Mouse (Mus musculus): ENCODE results near the gene Qser1. TPM values are rescaled to one million over a fixed set of nuclear protein-coding genes. Genes with fewer than 3 reads are reported as not detected.

The Qser1 gene
- polyA plus RNA-seq, 1 experiment from 2014 or later, result 7.2 TPM

DNA sequence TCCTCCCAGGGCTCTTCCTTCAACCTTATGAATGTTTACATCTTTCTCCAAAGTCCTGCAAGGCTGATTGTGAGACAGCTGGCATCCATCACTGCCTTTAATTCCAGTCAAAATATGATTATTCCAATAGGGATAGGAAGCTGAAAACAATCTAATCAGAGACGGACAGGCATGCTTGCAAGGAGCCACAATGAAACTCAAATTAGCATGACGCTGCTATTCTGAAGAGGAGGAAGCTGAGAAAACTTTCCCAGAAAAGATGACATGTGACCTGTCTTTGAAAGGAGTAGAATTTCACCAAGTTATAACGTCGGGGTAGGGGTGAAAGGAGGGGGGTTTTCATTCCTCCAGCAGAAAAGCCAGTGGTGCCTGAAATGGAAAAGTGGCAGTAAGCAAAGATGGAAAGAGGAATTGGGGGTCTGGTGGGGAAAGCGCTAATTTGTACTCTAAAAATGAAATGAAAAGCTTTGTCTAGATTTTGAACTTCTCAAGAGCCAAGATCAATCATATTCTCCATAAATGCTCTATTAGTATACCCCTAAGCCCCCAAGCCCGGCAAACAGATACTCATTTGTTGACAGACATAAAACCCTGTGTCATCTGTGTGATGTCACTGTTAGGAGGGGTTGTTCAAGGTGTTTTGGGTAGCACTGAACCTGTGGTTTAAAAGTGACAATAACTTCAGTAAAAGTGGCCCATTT lies 105.7 kb downstream of the Qser1 start:
- no peak for ATAC-seq (ENCODE audit: insufficient read depth, low FRiP score)
- no peaks in the 10 kb centered on the region for H3K27me3 ChIP-seq (ENCODE audit: control insufficient read depth, insufficient read depth, low read length)
- H3K4me1 ChIP-seq (ENCODE audit: control insufficient read depth, insufficient read depth, low read length), result peaks cover 13% of the 10 kb centered on the region; the same call in 1 of the 2 replicates
- no peaks in the 10 kb centered on the region for H3K36me3 ChIP-seq (ENCODE audit: control insufficient read depth, insufficient read depth, low read length)
- H3K27ac ChIP-seq (ENCODE audit: low read length), result no peak overlapping the region
- H3K9me3 ChIP-seq (replicated peaks; ENCODE audit: control insufficient read depth, low read length), result no peaks in the 10 kb centered on the region
- peak overlapping the region; percentile 74 for H3K4me2 ChIP-seq (ENCODE audit: low read depth, low read length)
- WGBS, result 24% methylated on average over 6 of the region's 6 CpGs
- H3K9ac ChIP-seq (ENCODE audit: low read length), result no peak overlapping the region
- H3K4me3 ChIP-seq (replicated peaks; ENCODE audit: low read length), result peak overlapping the region; percentile 72

DNA sequence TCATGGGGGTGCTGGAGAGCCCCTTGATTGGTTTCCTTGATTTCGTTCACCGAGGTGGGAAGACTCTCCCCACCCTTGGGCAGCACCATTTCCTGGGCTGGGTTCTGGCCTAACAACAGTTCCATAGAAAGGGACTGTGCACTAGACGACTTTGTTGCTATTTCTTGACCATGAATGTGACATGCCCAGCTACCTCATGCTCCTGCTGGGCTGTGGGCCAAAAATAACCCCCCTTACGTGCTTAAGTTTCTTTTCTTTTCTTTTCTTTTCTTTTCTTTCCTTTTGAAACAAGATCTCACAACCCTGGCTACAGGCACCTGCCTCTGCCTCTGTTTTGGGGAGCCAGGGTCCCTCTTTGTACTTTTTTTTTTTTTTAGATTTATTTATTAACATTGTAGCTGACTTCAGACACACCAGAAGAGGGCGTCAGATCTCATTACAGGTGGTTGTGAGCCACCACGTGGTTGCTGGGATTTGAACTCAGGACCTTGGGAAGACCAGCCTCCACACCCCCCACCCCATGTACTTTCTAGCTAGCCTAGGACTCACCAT lies 106.7 kb downstream of the Qser1 start:
- ATAC-seq (ENCODE audit: insufficient read depth, low FRiP score), result no peak
- H3K27me3 ChIP-seq (ENCODE audit: control insufficient read depth, insufficient read depth, low read length), result no peaks in the 10 kb centered on the region
- no peaks in the 10 kb centered on the region for H3K9me3 ChIP-seq (replicated peaks; ENCODE audit: control insufficient read depth, low read length)
- H3K4me3 ChIP-seq (replicated peaks; ENCODE audit: low read length), result no peak overlapping the region
- 61% methylated on average over 6 of the region's 6 CpGs for WGBS
- H3K4me2 ChIP-seq (ENCODE audit: low read depth, low read length), result no peak overlapping the region
- no peaks in the 10 kb centered on the region for H3K36me3 ChIP-seq (ENCODE audit: control insufficient read depth, insufficient read depth, low read length)
- no peak overlapping the region for H3K9ac ChIP-seq (ENCODE audit: low read length)
- peaks cover 13% of the 10 kb centered on the region; the same call in 1 of the 2 replicates for H3K4me1 ChIP-seq (ENCODE audit: control insufficient read depth, insufficient read depth, low read length)
- H3K27ac ChIP-seq (ENCODE audit: low read length), result no peak overlapping the region

Other genes with a start within 250 kb of the Qser1 start
- 58.3 and 61.6 TPM in 2 replicates for gene Cstf3, start 226.2 kb downstream of the Qser1 start, polyA plus RNA-seq (2015; fragmentation: Nextera tagmentation; extraction: Ambion mirVana)
- gene Tcp11l1, start 104.6 kb downstream of the Qser1 start, polyA plus RNA-seq (2015; fragmentation: Nextera tagmentation; extraction: Ambion mirVana), result 25.4 and 25.8 TPM in 2 replicates
- 0.19 and 0.20 TPM in 2 replicates for gene Pin1rt1, start 100.4 kb downstream of the Qser1 start, polyA plus RNA-seq (2015; fragmentation: Nextera tagmentation; extraction: Ambion mirVana)
- 14.1 and 14.8 TPM in 2 replicates for gene Depdc7, start 73.9 kb downstream of the Qser1 start, polyA plus RNA-seq (2015; fragmentation: Nextera tagmentation; extraction: Ambion mirVana)
- 6.3 and 6.7 TPM in 2 replicates for gene Prrg4, start 33.1 kb upstream of the Qser1 start, polyA plus RNA-seq (2015; fragmentation: Nextera tagmentation; extraction: Ambion mirVana)
- 5.3 and 6.4 TPM in 2 replicates for gene Ccdc73, start 51.0 kb upstream of the Qser1 start, polyA plus RNA-seq (2015; fragmentation: Nextera tagmentation; extraction: Ambion mirVana)
- 233 and 234 TPM in 2 replicates for gene Eif3m, start 200.3 kb upstream of the Qser1 start, polyA plus RNA-seq (2015; fragmentation: Nextera tagmentation; extraction: Ambion mirVana)

Data from stomach, embryonic 16.5 days (tissue).